In the genomic region with DNA sequence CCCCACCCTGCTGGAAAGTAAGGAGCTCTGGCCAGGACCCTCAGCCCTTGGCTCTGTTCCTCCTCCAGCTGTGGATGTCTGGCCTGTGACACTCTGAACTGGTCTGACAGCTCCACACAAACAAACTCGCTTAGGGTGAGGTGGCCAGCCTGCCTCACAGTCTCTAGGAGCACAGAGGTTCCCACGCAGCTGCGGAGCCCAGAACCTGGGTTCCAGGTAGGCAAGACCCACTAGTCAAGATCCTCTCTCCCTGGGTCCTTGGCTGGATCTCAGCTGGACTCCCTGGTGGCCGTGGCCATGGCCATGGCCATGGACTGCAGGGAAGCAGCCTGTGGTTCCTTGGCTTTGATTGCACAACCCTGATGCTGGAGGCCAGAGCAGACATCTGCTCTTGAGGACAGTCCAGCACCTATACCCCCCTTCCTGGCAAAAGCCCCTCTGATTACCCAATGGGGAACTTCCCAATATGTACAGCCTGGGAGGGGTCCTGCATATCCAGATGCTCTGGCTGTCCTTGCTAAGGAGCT, we compare ENCODE assay signal across 11 mouse cellular contexts. TPM values are rescaled to one million over a fixed set of nuclear protein-coding genes. Genes with fewer than 3 reads are reported as not detected.
DNase-seq lines count a peak whose midpoint lies in the region; TF ChIP-seq lines count a peak whose summit lies in the region.
"Had no signal": no experiment of that assay in that cellular context is flagged by ENCODE, and none has a peak within 500 bp of the region (broad histone marks: within the 10 kb centered on the region; RNA-seq: fewer than 3 reads in every experiment).

No protein-coding gene starts in this region.

- no peaks in the 10 kb centered on the region for H3K36me3 ChIP-seq in testis, adult 2 months (ENCODE audit: control insufficient read depth, insufficient read depth, low read length)
- H3K36me3 ChIP-seq: liver, embryonic 15.5 days had no signal

- DNase-seq in adrenal gland, adult 2 months: peak; percentile 70
- no peak for DNase-seq in adrenal gland, adult 18-20 months (ENCODE audit: low spot score in 2 of 2)
- DNase-seq in testis, postnatal 14 days (ENCODE audit: low spot score): no peak
- DNase-seq in kidney, postnatal 4 days: peak; percentile 72 to 76
- no peak for DNase-seq in frontal cortex, postnatal 14 days (ENCODE audit: low spot score in 2 of 2)
- DNase-seq in spleen, postnatal 4 days (ENCODE audit: low spot score in 2 of 2): no peak
- no peak for DNase-seq in layer of hippocampus, adult 9-10 months (ENCODE audit: low spot score)
- DNase-seq: cerebellum, adult 11-12 months; thymus, postnatal 14 days had no signal

- H3K27me3 ChIP-seq in testis, adult 2 months (ENCODE audit: control insufficient read depth, insufficient read depth, low read length): no peaks in the 10 kb centered on the region
- H3K27me3 ChIP-seq: liver, embryonic 15.5 days had no signal

- TF ChIP-seq POLR2A in testis, adult 2 months (IDR thresholded peaks at IDR 0.05; ENCODE audit: control insufficient read depth, low read depth, low read length): no peak

- no peak overlapping the region for H3K4me3 ChIP-seq in testis, adult 2 months (ENCODE audit: control insufficient read depth, low read depth, low read length)
- H3K4me3 ChIP-seq: liver, embryonic 15.5 days had no signal

- peaks cover 2% of the 10 kb centered on the region for H3K4me1 ChIP-seq in testis, adult 2 months (ENCODE audit: control insufficient read depth, insufficient read depth, low read length)

- peak overlapping the region; percentile 23; the same call in 1 of the 2 replicates for H3K27ac ChIP-seq in testis, adult 2 months (ENCODE audit: control insufficient read depth, insufficient read depth, low read depth, low read length)
- H3K27ac ChIP-seq: liver, embryonic 15.5 days had no signal

- TF ChIP-seq CTCF in testis, adult 2 months (IDR thresholded peaks at IDR 0.05; ENCODE audit: control insufficient read depth, insufficient read depth, insufficient replicate concordance, low read depth, low read length): no peak

RNA-seq across cellular contexts. Expression of gene Cstad, which starts 5.8 kb away (rescaled TPM):
- 1 to 10 TPM; 1.1 to 1.8 TPM for total RNA-seq in adrenal gland, adult 2 months (2021)
- polyA plus RNA-seq in adrenal gland, adult 2 months (2012; rRNA removed): 0.29 and 0.30 TPM in 2 replicates
- total RNA-seq in adrenal gland, adult 18-20 months (2021): under 1 TPM in 1 of 2 experiments, not detected in 1; 0.51 TPM
- 0.51 TPM in 1 of 2 replicates, not detected in the other for polyA plus RNA-seq in testis, adult 2 months (2012; rRNA removed)
- polyA plus RNA-seq: liver, embryonic 15.5 days had no signal

Comparison
In these comparisons a context has a peak if more than half of its experiments do, and no peak if none do; other contexts are left out.
1. DNase-seq: peak in adrenal gland, adult 2 months (single experiment) and kidney, postnatal 4 days (2 of 2); none in adrenal gland, adult 18-20 months (0 of 2), testis, postnatal 14 days (single experiment), frontal cortex, postnatal 14 days (0 of 2), spleen, postnatal 4 days (0 of 2) and layer of hippocampus, adult 9-10 months (single experiment).